Mouse (Mus musculus): ENCODE measurements around the gene Pias3.
"Not testable (repeated sequence)": the region's sequence is repeated elsewhere in the genome, so short reads cannot be mapped to it uniquely, and the experiment has no call there.

Pias3 gene

DNA sequence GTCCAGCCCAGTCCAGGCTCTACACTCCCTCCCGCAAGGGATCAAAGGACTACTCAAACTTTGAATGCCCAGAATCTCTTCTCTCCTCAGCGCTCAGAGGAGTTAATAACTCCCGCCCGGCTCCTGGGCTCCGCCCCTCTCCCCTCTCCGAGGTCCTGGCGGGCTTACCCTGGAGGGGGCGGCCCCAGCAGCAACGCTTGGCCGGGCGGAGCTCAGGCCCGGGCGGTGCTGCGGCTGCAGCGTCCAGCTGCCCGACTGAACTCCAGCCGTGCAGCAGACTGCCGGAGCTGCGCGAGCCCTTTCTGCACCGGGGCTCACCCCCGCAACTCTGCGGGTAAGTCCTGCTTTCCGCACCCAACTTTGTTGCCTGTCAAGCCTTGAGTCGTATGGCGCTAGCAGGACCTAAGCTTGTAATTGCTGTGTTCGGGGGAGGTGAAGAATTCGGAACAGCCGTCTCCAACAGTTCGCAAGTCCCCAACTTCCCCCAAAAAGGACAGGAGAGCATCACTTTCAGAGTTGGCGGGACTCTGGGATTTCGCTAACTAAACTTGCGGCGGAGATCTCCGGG is at the start of gene Pias3:
Pias3 (plus strand) TSS at position 187 of the 568 bp plus-strand sequence.
- DNase-seq (ENCODE audit: low spot score in 2 of 2) = peak; percentile 36 to 51

DNA sequence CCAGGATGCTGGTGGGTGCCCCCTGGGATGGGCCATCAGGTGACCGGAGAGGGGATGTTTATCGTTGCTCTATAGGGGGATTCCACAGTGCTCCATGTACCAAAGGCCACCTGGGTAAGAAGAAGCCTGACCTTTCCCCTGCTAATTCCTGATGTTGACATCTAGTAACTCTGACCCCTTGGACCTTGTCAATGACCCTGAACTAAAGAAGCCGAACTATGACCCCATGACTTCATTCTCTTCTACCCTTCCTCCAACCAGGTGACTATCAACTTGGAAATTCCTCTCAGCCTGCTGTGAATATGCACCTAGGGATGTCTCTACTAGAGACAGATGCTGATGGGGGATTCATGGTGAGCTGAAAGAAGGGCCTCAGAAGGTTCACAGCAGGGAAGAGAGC is 48.8 kb upstream of the Pias3 start:
- DNase-seq (ENCODE audit: low spot score in 2 of 2) = no peak

DNA sequence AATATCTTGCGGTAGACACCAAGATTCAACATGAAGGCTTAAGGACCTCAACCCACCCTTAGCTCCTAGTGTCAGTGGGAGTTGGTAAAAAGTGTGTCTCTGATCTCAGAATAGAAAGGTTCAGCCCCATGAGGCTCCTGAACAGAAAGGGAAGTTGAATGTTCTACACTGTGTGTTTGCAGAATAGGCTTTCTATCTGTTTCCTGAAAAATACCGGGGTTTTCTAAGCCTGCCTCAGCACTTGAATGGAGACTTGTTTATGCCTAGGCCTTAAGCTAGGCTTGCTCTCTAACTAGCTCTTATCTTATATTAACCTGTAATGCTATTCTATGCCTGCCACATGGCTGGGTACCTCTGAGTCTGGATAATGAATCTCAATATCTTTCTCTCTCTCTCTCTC is 35.3 kb upstream of the Pias3 start:
- no peak for DNase-seq (ENCODE audit: low spot score in 2 of 2)

DNA sequence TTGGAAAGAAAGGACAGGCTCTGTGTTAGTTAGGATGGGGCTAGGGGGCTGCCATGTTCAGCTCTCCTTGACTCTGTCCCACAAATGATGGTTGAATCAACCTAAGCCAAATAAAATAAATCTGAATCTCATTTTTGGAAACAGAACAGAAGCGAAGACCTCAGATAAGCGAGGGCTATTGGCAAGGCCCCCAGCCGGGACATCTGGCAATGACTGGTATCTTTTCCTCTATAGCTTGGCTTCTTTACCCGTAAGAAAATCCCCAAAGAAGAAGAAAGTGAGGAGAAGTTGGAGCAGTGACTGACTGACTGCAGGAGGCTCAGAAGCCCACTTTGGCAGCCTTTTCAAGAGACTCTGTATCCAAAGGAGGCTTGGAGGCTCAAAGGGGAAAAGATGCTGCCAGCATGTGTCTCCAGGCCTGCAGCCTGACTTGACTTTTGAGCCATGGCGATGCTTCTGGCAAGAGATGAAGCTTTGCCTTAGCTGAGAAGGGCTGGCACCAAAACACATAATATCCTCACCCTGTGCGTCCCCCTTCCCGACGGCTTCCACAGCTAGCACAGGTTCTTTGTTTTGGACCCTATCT is 33.4 kb upstream of the Pias3 start:
- no peak for DNase-seq (ENCODE audit: low spot score in 2 of 2)

DNA sequence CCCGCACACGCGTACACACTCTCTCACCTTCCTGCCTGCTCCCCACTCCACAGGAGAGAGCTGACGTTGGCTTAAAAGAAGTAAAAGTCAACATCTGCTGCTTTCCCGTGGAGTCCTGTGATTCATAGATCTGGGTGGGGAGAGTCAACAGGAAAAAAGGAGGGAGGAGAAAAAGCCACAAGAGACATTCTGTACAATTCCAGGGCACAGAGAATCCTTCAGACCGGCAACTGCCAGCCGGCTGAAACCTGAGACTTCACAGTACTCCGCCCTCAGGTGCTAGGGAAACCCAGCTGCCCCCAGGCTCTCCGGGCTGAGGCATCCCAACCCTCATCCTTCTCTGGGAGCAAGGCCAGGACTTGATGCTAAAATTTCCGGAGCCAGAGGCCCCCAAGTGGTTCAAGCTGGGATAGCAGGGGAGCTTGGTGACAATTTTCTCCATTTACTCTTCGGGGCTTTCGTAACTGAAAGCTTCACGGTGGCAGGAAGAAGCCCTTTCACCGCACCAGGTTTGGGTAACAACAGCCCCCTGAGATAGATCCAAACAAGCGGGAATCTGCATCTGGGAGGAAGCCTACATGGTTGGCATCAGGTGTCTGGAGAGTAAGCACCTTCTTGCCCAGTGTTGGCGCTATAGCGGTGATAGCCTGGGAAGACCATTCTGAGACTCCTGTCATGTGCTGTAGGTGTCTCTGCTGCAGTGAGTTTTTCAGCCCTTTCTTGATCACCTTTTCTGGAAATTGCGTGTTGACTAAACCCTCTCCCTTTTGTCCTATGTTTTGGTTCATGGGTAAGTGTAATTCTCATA is 32.5 kb upstream of the Pias3 start:
- DNase-seq (ENCODE audit: low spot score in 2 of 2) = peak; percentile 92

DNA sequence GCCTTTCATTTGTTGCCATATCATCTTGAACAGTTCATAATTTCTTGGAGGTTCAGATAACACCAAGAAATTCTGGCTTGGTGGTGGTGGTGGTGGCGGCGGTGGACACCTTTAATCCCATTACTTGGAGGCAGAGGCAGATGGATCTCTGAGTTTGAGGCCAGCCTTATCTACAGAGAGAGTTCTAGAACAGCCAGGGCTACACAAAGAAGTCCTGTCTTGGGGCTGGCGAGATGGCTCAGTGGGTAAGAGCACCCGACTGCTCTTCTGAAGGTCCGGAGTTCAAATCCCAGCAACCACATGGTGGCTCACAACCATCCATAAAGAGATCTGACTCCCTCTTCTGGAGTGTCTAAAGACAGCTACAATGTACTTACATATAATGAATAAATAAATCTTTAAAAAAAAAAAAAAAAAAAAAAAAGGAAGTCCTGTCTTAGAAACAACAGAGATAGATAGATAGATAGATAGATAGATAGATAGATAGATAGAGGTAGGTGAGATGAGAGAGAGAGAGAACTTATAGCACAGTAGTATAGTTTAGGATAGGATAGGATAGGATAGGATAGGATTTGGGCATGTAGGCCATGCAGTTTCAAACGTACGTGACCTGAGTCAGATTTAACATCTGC is 30.3 kb upstream of the Pias3 start:
- DNase-seq (ENCODE audit: low spot score in 2 of 2) = not testable (repeated sequence)

DNA sequence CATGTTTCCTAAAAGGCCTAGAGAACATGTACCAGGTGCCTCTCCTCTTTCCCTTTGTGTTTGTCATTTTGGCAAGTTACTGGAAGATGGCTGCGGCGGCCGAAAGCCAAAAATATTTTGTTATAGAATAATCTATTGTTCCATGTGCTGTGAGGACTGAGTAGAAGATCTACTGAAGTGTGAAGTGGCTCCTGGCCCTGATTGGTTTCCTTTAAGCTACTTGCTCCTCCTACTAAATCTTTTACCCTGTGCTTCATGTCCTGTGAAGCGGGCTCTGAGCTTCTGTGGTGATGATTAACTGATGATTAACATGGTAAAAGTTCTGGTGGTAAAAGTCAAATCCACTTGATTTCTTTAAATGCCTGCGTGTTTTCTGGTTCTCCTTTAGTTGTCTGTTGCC is 29.3 kb upstream of the Pias3 start:
- no peak for DNase-seq (ENCODE audit: low spot score in 2 of 2)

DNA sequence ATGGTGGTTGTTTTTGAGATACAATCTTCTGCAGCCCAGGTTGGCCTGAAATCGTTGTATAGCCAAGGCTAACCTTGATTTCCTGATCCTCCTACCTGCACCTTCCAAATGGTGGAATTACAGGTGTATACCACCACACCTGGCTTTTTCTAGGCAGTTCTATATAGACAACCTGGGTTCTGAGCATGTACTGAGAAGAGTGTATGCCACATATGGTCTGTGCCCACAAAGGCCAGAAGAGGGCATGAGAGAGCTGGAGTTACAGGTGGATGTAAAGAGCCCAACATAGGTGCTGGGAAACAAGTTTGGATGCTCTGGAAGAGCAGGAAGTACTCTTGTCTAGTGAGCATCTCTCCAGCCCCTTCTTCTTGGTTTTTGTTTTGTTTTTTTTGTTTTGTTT is 28.9 kb upstream of the Pias3 start:
- DNase-seq (ENCODE audit: low spot score in 2 of 2) = no peak

DNA sequence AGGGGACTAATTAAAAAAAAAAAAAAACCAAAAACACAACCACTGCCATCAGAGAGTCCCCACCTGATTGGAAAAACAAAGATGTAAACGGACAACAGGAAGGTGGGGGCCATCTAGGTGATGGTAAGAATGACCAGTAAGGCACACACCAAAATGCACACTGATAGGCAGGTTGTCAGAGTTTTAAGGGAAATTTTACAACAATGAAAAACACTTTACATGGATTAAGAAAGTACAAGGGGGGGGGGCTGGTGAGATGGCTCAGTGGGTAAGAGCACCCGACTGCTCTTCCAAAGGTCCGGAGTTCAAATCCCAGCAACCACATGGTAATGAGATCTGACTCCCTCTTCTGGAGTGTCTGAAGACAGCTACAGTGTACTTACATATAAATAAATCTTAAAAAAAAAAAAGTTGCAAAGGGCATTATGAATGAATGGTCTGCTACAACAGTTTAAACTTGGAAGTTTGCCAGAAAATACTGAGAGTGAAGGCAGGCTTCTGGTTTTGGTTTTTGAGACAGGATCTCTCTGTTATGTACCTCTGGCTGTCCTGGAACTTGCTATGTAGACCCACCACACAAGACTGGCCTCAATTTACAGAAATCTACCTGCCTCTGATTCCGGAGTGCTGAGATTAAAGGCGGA is 27.6 kb upstream of the Pias3 start:
- no peak for DNase-seq (ENCODE audit: low spot score in 2 of 2)

DNA sequence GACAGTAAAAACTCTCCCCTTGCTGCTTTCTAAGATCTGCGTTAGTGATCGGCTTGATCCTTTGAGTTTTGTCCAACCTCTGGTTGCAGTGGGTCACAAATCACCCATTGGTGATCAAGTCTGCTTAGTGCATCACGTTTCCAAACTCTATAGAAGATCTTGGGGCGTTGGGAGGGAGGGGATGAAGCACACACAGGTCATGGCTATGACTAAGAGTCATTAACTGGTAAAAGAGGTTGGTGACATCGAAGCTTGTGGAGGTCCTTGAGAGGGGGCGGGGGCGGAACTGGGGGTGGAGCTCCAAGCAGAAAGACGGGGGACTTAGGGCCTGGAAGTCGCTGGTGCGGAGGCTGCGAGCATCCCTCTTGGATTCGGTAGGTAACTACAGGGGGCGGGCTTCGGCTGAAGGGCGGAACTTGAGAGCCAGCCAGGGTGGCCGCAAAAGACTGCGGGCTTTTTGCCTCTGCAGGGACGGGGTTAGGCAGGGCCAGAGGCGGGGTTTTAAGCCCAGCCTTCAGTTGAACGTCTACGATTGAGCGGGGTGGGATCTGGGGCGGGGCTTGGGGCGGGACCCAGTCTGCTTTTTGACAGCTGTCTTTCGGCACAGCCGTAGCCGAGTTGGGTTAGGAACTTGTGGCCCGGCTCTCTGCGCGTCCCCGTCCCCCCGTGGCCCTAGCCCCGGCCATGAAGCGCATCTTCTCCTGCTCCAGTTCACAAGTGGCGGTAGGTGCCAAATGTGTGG is 26.3 kb upstream of the Pias3 start, which contains the start of gene Ankrd35:
Ankrd35 (plus strand) TSS at position 405 of the 742 bp plus-strand sequence.
- DNase-seq (ENCODE audit: low spot score in 2 of 2) = peak; percentile 71 to 74

DNA sequence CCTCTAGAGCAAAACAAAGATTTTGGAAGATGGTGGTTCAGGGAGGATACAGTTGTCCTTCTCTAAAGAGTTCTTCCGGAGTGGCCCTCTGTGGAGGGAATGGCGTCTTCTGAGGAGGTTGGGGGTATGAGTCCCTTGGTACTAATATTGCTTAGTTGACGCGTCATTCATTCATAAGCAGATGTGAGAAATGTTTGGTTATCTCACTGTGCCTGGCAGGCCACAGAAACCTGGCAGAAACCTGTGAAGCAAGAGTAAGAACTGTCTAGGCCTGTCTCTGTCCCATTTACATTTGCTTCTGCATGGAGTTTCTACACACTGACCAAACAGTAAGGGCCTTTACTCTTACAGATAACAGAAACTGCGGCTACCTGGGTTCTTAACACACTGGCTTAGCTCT is 24.7 kb upstream of the Pias3 start:
- no peak for DNase-seq (ENCODE audit: low spot score in 2 of 2)

DNA sequence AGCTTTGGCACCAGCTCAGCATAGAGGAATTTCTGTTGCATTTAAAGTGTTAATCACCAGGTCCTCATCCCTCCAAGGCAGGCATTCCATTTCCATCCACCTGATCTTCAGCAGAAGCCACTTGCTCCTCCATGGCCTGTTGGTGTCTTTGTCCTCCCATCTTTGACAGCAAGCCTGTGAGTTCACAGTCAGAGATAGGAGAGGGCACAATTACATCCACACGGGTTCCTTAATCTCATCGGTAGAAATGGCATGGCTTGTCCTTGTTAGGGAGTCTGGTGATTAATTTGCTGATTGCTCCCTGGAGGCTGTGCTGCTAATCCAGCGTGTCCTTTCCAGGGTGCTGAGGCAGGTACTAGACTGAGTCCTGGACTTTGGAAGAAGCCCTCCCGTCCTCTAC is 22.7 kb upstream of the Pias3 start:
- DNase-seq (ENCODE audit: low spot score in 2 of 2) = no peak

DNA sequence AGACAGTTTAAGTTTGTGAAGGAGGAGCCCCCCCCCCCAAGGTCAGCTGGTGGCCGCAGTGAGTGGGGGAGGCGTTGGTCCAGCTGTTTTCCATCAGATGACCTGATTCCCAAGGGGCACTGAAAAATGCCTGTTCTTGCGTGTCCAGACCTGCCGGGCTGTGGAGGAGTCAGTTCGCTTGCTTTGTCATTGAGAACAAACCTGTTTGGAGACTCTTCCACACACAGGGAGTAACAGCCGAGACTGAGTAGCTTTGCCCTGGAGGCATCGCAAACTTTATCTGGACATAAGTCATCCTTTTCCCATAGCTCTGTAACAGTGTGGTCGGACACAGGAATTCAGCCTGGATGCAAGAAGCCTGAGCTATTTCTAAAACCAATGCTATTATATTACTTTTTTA is 21.7 kb upstream of the Pias3 start:
- no peak for DNase-seq (ENCODE audit: low spot score in 2 of 2)

DNA sequence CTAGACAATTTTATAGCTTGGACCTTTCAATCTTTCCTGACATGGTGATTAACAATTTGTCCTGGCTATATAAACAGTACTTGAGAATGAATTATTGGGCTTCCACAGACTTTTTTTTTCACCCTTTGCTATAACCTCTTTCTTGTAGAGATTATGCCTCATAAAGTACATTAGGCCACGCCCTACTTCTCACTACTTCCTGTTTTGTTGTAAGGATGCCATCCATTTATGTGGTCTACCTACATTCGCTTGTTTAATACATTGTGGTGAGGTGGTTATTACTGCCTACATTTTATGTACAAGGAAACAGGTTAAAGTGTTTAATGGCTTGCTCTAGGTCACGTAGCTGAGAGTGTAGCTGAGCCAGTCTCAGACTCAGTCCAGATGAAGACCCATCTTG is 21.0 kb upstream of the Pias3 start:
- DNase-seq (ENCODE audit: low spot score in 2 of 2) = no peak

DNA sequence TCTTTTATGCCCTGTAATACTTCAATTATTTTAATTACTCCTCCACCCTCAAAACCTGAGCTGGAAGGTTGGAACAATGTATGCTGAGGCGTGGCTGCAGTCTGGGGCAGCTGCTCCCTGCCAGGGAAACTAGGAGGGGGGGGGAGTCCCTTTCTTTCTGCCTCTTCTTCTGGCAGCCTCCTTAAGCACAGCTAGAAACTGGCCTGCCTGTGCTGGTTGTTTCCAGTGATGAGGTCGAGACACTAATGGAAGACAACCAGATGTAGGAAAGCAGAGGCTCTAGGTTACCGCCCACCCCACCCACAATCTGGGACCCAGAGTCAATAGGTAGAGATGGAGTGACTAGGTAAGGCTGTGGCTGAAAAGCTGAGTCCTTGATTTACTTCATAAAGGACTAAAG is 20.5 kb upstream of the Pias3 start:
- DNase-seq (ENCODE audit: low spot score in 2 of 2) = no peak

DNA sequence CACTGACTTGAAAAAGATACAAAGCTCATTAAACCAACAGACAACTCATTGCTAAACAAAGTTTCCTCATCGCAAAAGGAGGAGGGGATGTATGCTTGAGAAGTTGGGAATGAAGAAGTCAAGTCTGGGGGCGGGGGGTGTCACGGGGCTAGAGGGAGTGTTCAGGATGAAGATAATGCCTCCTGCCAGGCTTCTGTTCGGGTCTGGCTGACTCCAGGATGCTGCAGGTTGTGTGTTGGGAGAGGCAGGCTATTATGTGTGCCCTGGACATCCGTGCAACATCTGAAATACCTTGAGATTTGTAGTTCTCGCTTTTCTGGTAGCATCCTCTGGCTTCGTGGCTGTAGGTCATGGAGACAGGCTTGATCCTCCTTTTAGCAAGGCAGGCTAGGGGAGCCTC is 17.7 kb upstream of the Pias3 start:
- no peak for DNase-seq (ENCODE audit: low spot score in 2 of 2)

DNA sequence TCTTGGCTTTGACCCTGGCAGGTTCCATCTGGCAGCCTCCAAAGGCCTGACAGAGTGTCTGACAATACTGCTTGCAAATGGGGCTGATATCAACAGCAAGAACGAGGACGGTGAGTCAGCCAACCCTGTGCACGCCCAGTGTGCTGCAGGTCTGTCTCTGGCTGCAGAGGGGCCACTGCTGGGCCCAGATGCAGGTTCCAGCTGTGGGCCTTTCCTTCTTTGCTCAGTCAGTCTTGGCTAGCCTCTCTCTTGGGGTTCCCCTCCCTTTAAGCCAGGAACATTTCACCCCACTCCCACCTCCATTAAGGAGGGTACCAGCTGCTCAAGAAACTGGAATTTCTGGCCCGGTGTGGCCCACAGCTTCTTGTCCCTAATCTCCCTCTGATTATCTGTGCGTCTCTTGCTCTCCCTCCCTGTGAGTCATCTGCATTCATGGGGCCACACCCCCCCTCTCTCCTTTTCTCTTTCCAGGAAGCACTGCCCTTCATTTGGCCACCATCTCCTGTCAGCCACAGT is 17.0 kb upstream of the Pias3 start:
- no peak for DNase-seq (ENCODE audit: low spot score in 2 of 2)

DNA sequence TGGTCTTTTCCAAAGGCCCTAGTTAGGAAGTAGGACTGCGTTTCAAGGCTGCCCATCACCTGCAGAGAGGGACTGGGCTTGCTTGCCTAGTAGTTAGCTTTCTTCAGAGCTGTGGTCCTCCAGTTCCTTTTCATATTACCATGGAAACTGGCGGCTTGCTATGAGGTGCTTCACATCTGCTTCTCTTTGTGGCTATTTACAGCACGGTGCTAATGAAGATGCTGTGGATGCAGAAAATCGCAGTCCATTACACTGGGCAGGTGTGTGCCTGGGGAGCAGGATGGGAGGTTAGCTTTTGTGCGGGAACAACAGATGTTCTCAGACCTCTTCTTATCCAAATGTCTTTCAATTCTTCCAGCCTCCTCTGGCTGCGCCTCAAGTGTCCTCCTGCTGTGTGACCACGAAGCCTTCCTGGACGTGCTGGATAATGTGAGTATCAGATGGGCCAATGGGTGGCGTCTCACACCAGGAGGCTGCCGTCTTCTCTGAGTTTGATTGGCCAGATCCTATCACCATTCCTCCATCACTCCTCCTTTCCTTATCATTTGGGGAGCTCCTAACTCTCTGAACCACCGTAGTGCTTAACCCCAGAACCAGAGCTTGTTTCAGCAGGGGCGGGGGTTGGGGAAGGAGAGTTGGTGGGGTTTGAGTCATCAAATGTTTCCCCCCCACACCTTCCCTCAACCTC is 15.8 kb upstream of the Pias3 start:
- no peak for DNase-seq (ENCODE audit: low spot score in 2 of 2)

DNA sequence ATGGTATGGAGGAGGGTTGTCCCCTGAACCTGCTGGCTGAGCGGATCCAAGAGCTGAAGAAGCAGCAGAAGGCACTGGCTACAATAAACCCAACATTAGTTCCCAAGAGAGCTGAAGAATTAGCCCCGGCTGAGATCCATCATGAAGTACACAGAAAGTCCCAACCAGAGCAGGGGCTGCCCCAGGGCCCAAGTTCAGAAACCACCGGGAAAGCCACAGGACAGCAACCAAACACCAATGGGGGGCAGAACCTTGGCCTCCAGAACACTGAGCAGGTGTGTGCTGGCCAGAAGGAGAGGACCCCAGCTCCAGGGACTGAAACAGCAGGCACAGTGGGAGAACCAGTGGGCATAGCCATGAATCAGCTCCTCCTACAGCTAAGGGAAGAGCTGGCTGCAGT is 12.7 kb upstream of the Pias3 start:
- DNase-seq (ENCODE audit: low spot score in 2 of 2) = no peak

DNA sequence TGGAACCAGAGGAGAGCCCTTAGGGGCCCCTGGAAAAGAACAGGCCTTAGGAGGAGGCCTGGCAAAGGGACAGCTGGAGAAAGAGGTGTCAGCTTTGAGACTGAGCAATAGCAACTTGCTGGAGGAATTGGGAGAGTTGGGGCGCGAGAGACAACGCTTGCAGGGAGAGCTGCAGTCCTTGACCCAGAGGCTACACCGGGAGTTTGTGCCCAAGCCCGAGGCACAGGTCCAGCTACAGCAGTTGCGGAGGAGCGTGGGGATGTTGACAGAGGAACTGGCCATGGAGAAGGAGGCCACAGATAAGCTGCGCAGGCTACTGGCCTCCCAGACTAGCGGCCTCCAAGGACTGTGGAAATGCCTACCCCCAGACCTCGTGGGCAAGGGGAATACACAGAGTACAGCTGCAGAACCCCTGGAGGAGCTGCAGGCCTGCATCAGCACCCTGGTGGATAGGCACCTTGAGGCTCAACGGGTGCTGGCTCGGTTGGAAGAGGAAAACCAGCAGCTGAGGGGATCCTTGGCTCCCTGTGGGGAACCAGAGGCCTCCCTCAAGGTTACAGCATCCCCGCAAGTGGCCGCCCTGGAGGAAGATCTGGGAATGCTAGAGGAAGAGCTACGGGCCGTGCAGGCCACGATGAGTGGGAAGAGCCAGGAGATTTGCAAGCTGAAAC is 11.9 kb upstream of the Pias3 start:
- no peak for DNase-seq (ENCODE audit: low spot score in 2 of 2)
